Mouse (Mus musculus) cerebellum, adult 2 months (tissue): ENCODE data around the gene Btbd7.

Source experiments
- CTCF ChIP-seq: fragments of 200-500 bp; IDR thresholded peaks from 2 replicates; pipeline ENCODE4 v1.5.1; 2011; ENCODE audit warnings: low read depth, mild to moderate bottlenecking, control low read depth, low read length, moderate library complexity, borderline replicate concordance; ENCODE audit not compliant: insufficient read depth
- POLR2A ChIP-seq: fragments of 200-500 bp; IDR thresholded peaks from 2 replicates; pipeline ENCODE4 v1.6.1; 2011; ENCODE audit warnings: low read length, control low read depth, borderline replicate concordance; ENCODE audit not compliant: insufficient read depth

DNA sequence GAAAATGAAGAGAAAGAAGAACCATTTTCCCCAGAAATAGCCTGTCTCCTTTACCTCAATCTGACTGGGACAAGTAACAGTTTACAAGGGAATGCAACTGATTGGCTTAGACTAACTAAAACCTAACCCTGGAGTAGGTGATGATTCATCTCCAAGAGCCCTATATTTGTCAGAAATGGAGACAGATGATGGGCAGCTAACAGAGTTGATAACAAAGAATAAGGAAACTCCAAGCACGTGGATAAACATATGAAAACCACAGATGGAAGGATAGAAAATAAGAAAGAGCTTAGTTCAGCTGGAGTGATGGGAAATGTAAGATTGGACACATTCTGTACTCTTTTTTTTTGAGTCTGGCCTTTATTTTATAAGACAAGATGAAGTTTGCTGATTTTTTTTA is 7.7 kb downstream of the Btbd7 start:
- no peak for TF ChIP-seq CTCF
- TF ChIP-seq POLR2A = no peak
